Mouse (Mus musculus) forebrain, embryonic 14.5 days (tissue): ENCODE data around the gene Prdx5. TPM values are rescaled to one million over a fixed set of nuclear protein-coding genes. Genes with fewer than 3 reads are reported as not detected.

ENCODE experiments used
- ATAC-seq: fragments of 200-750 bp; cut with Nextera tagmentation; 2 replicates; pipeline ENCODE4 v1.8.0; 2017; ENCODE audit warnings: mild to moderate bottlenecking, moderate library complexity
- DNase-seq: peaks from one replicate; pipeline ENCODE4 v3.0.0-alpha.2; 2015; ENCODE audit warnings: low spot score
- H3K27ac ChIP-seq: fragments of 300-500 bp; sonication (generic); 2 replicates; pipeline ENCODE4 v1.5.1; 2014; ENCODE audit warnings: low read depth, mild to moderate bottlenecking, control low read depth, low read length, moderate library complexity
- H3K27me3 ChIP-seq: fragments of 300-500 bp; sonication (generic); replicated peaks from 2 replicates; pipeline ENCODE4 v1.6.1; 2014; ENCODE audit warnings: low read length, control low read depth, mixed read lengths; ENCODE audit not compliant: control insufficient read depth, insufficient read depth
- H3K36me3 ChIP-seq: fragments of 300-500 bp; sonication (generic); 2 replicates; pipeline ENCODE4 v1.6.1; 2014; ENCODE audit warnings: low read length, control low read depth; ENCODE audit not compliant: control insufficient read depth, insufficient read depth
- H3K4me1 ChIP-seq: fragments of 300-500 bp; sonication (generic); 2 replicates; pipeline ENCODE4 v1.6.1; 2014; ENCODE audit warnings: antibody characterized with exemption, low read length, control low read depth; ENCODE audit not compliant: control insufficient read depth, insufficient read depth
- H3K4me2 ChIP-seq: fragments of 300-500 bp; sonication (generic); 2 replicates; pipeline ENCODE4 v1.6.1; 2014; ENCODE audit warnings: mild to moderate bottlenecking, control low read depth, low read length
- H3K4me3 ChIP-seq: fragments of 300-500 bp; sonication (generic); 2 replicates; pipeline ENCODE4 v1.5.1; 2014; ENCODE audit warnings: low read depth, low read length, control low read depth
- H3K9ac ChIP-seq: fragments of 300-500 bp; sonication (generic); 2 replicates; pipeline ENCODE4 v1.6.1; 2014; ENCODE audit warnings: mild to moderate bottlenecking, low read length, control low read depth, moderate library complexity
- H3K9me3 ChIP-seq: fragments of 300-500 bp; sonication (generic); replicated peaks from 2 replicates; pipeline ENCODE4 v1.6.1; 2016; ENCODE audit warnings: low read length, control low read depth, mixed read lengths; ENCODE audit not compliant: control insufficient read depth
- WGBS: fragments of 180-500 bp; shearing (Covaris S2); extraction: QIAGEN DNeasy Blood & Tissue Kit; methylation state at CpG from one replicate; pipeline ENCODE4 v1.1.7; 2014; 5-methylcytosine and 5-hydroxymethylcytosine counted together
- polyA plus RNA-seq: library from polyadenylated mRNA; unstranded; fragments of >200 nt; fragmentation: Nextera tagmentation; extraction: Ambion mirVana; gene quantifications from 2 replicates; pipeline ENCODE4 v1.2.1, GENCODE M21; 2014

Prdx5 gene
- polyA plus RNA-seq, 1 experiment from 2014 or later, result 229 TPM

- Histone ChIP-seq H3K9ac (peak overlapping the region; percentile 80), H3K27me3 (no peaks in the 10 kb centered on the region), H3K36me3 (peaks cover 10% of the 10 kb centered on the region; the same call in 1 of the 2 replicates), H3K4me3 (peak overlapping the region; percentile 58), H3K4me2 (peak overlapping the region; percentile 94), H3K4me1 (peaks cover 12% of the 10 kb centered on the region), H3K9me3 (no peaks in the 10 kb centered on the region), H3K27ac (0 out of 2 replicates have a peak overlapping the region, but pooled peaks have one; percentile 94)
- ATAC-seq (no peak), DNase-seq (no peak)
- WGBS, result 57% methylated on average over 5 of the region's 5 CpGs
These were observed 40.0 kb upstream of the Prdx5 start for GRCm38 (mm10) chr19:6949951-6950350.

DNA sequence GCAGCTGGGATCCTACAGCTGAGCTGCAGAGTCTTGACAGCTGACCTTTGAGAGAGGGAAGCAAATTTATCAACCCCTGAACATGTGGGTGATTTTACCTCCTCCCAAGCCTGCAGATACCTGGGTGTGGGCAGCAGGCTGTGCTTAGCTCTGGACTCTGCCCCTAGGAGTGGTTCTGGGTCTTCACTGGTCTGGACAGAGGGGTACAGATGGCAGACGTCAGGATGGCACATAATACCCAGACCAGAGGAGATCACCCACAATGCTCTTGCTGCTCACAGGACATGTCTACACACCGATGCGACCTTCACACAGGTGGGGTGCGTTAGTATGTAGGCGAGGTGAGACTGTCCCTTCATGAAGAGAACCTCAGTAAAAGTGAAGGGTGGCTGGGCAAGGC is 39.6 kb upstream of the Prdx5 start:
- no peak for DNase-seq
- Histone ChIP-seq H3K4me2 (0 out of 2 replicates have a peak overlapping the region, but pooled peaks have one; percentile 94), H3K9ac (no peak overlapping the region), H3K9me3 (no peaks in the 10 kb centered on the region), H3K4me3 (no peak overlapping the region), H3K27ac (no peak overlapping the region), H3K36me3 (peaks cover 9% of the 10 kb centered on the region; the same call in 1 of the 2 replicates), H3K4me1 (peaks cover 12% of the 10 kb centered on the region), H3K27me3 (no peaks in the 10 kb centered on the region)
- no peak for ATAC-seq
- WGBS, result 90% methylated on average over 5 of the region's 5 CpGs

DNA sequence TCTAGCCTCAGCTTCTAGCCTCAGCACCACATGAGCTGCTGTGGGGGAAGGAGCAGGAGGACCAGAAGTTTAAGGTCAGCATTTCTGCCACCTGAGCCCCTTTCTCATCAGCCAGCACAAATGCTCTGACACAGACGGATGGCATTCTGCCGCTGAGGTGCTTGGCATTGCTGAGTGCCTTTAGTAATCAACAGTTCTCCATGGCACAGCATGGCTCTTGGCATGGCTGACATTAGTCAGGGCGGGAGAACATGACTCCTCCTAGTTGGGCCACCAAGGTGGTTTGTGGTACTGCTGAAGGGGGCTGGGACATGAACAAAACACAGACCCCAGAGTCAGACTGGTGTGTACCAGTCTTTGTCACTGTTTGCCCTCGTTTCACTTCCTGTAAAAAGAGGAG is 38.3 kb upstream of the Prdx5 start:
- DNase-seq (no peak), ATAC-seq (no peak)
- peaks cover 12% of the 10 kb centered on the region for H3K4me1 ChIP-seq
- no peak overlapping the region for H3K27ac ChIP-seq
- H3K36me3 ChIP-seq, result peaks cover 9% of the 10 kb centered on the region; the same call in 1 of the 2 replicates
- no peaks in the 10 kb centered on the region for H3K9me3 ChIP-seq
- no peak overlapping the region for H3K4me2 ChIP-seq
- no peaks in the 10 kb centered on the region for H3K27me3 ChIP-seq
- no peak overlapping the region for H3K4me3 ChIP-seq
- H3K9ac ChIP-seq, result no peak overlapping the region
- 75% methylated on average over 4 of the region's 4 CpGs for WGBS

DNA sequence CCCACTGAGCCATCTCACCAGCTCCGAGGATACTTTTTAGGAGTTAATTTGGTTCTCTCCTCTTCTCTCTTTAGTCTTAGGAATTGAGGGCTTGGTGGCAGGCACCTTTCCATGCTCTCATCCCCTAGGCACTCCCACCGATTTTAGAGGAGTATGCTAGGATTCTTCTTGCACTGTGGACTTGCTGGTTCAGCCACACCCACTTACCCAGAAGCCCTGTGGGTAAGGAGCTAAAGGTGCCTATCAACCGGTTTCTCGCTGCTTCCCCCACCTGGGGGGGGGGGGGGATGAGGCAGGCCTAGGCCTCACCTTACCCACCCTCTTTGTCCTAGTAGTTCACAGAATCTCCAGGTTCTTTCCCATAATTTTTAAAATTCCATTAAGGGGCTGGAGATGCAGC is 37.8 kb upstream of the Prdx5 start:
- DNase-seq (no peak), ATAC-seq (no peak)
- no peaks in the 10 kb centered on the region for H3K9me3 ChIP-seq
- H3K27me3 ChIP-seq, result no peaks in the 10 kb centered on the region
- peaks cover 9% of the 10 kb centered on the region; the same call in 1 of the 2 replicates for H3K36me3 ChIP-seq
- WGBS, result 47% methylated on average over 4 of the region's 4 CpGs
- H3K27ac ChIP-seq, result no peak overlapping the region
- peaks cover 13% of the 10 kb centered on the region for H3K4me1 ChIP-seq
- no peak overlapping the region for H3K4me2 ChIP-seq
- H3K4me3 ChIP-seq, result no peak overlapping the region
- H3K9ac ChIP-seq, result no peak overlapping the region

GRCm38 (mm10) chr19:6943709-6944108 is 33.8 kb upstream of the Prdx5 start:
- no peak for ATAC-seq
- peaks cover 9% of the 10 kb centered on the region; the same call in 1 of the 2 replicates for H3K36me3 ChIP-seq
- no peak overlapping the region for H3K27ac ChIP-seq
- H3K27me3 ChIP-seq, result no peaks in the 10 kb centered on the region
- H3K9ac ChIP-seq, result no peak overlapping the region
- H3K4me2 ChIP-seq, result no peak overlapping the region
- H3K4me1 ChIP-seq, result peaks cover 23% of the 10 kb centered on the region
- DNase-seq, result no peak
- 95% methylated on average over 6 of the region's 6 CpGs for WGBS
- H3K9me3 ChIP-seq, result no peaks in the 10 kb centered on the region
- no peak overlapping the region for H3K4me3 ChIP-seq

DNA sequence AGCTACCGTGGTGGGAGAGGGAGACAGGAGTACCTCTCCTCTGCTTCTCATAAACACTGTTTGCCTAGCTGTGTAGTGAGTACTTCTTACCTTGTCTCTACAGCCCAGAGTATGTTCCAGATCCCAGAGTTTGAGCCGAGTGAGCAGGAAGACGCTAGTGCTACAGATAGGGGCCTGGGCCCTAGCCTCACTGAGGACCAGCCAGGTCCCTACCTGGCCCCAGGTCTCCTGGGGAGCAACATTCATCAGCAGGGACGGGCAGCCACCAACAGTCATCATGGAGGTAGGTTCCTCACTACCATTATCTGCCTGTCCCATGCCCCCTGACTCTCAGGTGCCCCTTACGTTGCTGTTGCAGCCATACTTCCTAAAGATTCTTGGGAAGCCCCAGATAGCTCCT is 32.9 kb upstream of the Prdx5 start:
- Histone ChIP-seq H3K4me3 (peak overlapping the region; percentile 77), H3K9ac (peak overlapping the region; percentile 86), H3K9me3 (no peaks in the 10 kb centered on the region), H3K4me2 (peak overlapping the region; percentile 97), H3K27me3 (no peaks in the 10 kb centered on the region), H3K27ac (peak overlapping the region; percentile 91), H3K4me1 (peaks cover 25% of the 10 kb centered on the region), H3K36me3 (peaks cover 9% of the 10 kb centered on the region; the same call in 1 of the 2 replicates)
- ATAC-seq, result no peak
- no peak for DNase-seq
- 28% methylated on average over 5 of the region's 5 CpGs for WGBS

- Histone ChIP-seq H3K4me3 (peak within 1 kb of the TSS; percentile 77), H3K9me3 (no peaks in the 10 kb centered on the region), H3K4me1 (peaks cover 25% of the 10 kb centered on the region), H3K27ac (peak within 1 kb of the TSS; percentile 91), H3K36me3 (peaks cover 9% of the 10 kb centered on the region; the same call in 1 of the 2 replicates), H3K9ac (peak within 1 kb of the TSS; percentile 86), H3K27me3 (no peaks in the 10 kb centered on the region), H3K4me2 (peak within 1 kb of the TSS; percentile 97)
- ATAC-seq, result peak; percentile 83
- WGBS, result under 1% methylated on average over 27 of the region's 27 CpGs
- DNase-seq, result peak; percentile 90
These were observed 32.4 kb upstream of the Prdx5 start, which contains the start of gene Gpr137 for GRCm38 (mm10) chr19:6942249-6942691. TSS of gene Gpr137 (minus strand) at chr19:6942480.

- ATAC-seq (peak; percentile 88), DNase-seq (peak; percentile 95)
- under 1% methylated on average over 83 of the region's 83 CpGs for WGBS
- Histone ChIP-seq H3K27me3 (no peaks in the 10 kb centered on the region), H3K9me3 (no peaks in the 10 kb centered on the region), H3K4me2 (peak within 1 kb of the TSS; percentile 97), H3K36me3 (peaks cover 9% of the 10 kb centered on the region; the same call in 1 of the 2 replicates), H3K4me1 (peaks cover 25% of the 10 kb centered on the region), H3K4me3 (peak within 1 kb of the TSS; percentile 77), H3K27ac (peak within 1 kb of the TSS; percentile 91), H3K9ac (peak within 1 kb of the TSS; percentile 86)
These were observed 31.7 kb upstream of the Prdx5 start, which contains the start of gene Bad for GRCm38 (mm10) chr19:6941372-6942248. TSS of gene Bad (plus strand) at chr19:6941861.
